Mouse (Mus musculus) kidney, postnatal 0 days (tissue): ENCODE measurements at regions not wholly inside any gene's neighbourhood (a gene's known extent, or its start where the extent isn't known, plus 50 kb on each side); places are given as distances from the start of the nearest gene placed in this dataset.

Experiments used
- ATAC-seq: fragments of 200-750 bp; cut with Nextera tagmentation; replicated peaks from 2 replicates; pipeline ENCODE4 v1.8.0; 2017; ENCODE audit warnings: low read depth, moderate number of reproducible peaks, moderate TSS enrichment, moderate library complexity; ENCODE audit not compliant: low FRiP score
- DNase-seq: peaks from one replicate; pipeline ENCODE4 v3.0.0-alpha.2; 2016; ENCODE audit warnings: low spot score
- H3K27ac ChIP-seq: fragments of 300-500 bp; sonication (generic); 2 replicates; pipeline ENCODE4 v1.5.1; 2014; ENCODE audit warnings: mild to moderate bottlenecking
- H3K27me3 ChIP-seq: fragments of 300-500 bp; sonication (generic); 2 replicates; pipeline ENCODE4 v1.6.1; 2014; ENCODE audit warnings: low read length, mixed read lengths; ENCODE audit not compliant: insufficient read depth
- H3K36me3 ChIP-seq: fragments of 300-500 bp; sonication (generic); 2 replicates; pipeline ENCODE4 v1.6.1; 2014; ENCODE audit warnings: low read length, mixed read lengths; ENCODE audit not compliant: insufficient read depth
- H3K4me1 ChIP-seq: fragments of 300-500 bp; sonication (generic); replicated peaks from 2 replicates; pipeline ENCODE4 v1.6.1; 2014; ENCODE audit warnings: antibody characterized with exemption, low read length, mixed read lengths; ENCODE audit not compliant: insufficient read depth
- H3K4me2 ChIP-seq: fragments of 300-500 bp; sonication (generic); 2 replicates; pipeline ENCODE4 v1.6.1; 2014; ENCODE audit warnings: mild to moderate bottlenecking, low read length, moderate library complexity, mixed read lengths
- H3K4me3 ChIP-seq: fragments of 300-500 bp; sonication (generic); replicated peaks from 2 replicates; pipeline ENCODE4 v1.5.1; 2014; ENCODE audit warnings: low read depth, low read length
- H3K9ac ChIP-seq: fragments of 300-500 bp; sonication (generic); 2 replicates; pipeline ENCODE4 v1.6.1; 2014; ENCODE audit warnings: low read depth, low read length
- H3K9me3 ChIP-seq: fragments of 300-500 bp; sonication (generic); replicated peaks from 2 replicates; pipeline ENCODE4 v1.6.1; 2016; ENCODE audit warnings: low read length, inconsistent platforms, mixed read lengths
- CTCF ChIP-seq: IDR thresholded peaks from 2 replicates; pipeline ENCODE4 v1.5.1; 2016; ENCODE audit warnings: antibody characterized with exemption, low read depth, mild to moderate bottlenecking, moderate library complexity
- WGBS: fragments of 180-500 bp; shearing (Covaris S2); extraction: QIAGEN DNeasy Blood & Tissue Kit; methylation state at CpG from one replicate; pipeline ENCODE4 v1.1.7; 2014; 5-methylcytosine and 5-hydroxymethylcytosine counted together

DNA sequence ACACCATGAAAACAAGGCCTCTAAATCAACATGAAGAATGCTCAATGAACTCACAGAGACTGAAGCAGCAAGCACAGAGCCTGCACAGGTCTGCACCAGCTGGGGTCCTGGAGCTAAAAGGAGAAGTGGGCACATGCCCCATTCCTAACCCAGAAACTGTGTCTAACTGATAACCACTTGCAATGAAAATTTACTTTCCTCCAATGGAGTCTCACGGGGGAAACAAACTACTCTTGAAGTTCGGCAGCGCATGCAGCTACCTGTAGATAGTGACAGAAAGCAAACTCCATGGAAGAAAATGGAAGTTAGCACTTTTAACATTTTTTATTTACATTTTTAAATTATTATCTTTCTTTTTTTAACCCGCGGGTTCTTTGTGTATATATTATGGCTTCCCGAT lies 76.8 kb upstream of the Akap6 start:
- WGBS: 96% methylated on average over 6 of the region's 6 CpGs
- DNase-seq (no peak), ATAC-seq (no peak)
- Histone ChIP-seq H3K27ac (no peak overlapping the region), H3K4me3 (no peak overlapping the region), H3K9me3 (no peaks in the 10 kb centered on the region), H3K27me3 (no peaks in the 10 kb centered on the region), H3K4me1 (no peaks in the 10 kb centered on the region), H3K36me3 (no peaks in the 10 kb centered on the region), H3K4me2 (no peak overlapping the region), H3K9ac (no peak overlapping the region)
- TF ChIP-seq CTCF: no peak

DNA sequence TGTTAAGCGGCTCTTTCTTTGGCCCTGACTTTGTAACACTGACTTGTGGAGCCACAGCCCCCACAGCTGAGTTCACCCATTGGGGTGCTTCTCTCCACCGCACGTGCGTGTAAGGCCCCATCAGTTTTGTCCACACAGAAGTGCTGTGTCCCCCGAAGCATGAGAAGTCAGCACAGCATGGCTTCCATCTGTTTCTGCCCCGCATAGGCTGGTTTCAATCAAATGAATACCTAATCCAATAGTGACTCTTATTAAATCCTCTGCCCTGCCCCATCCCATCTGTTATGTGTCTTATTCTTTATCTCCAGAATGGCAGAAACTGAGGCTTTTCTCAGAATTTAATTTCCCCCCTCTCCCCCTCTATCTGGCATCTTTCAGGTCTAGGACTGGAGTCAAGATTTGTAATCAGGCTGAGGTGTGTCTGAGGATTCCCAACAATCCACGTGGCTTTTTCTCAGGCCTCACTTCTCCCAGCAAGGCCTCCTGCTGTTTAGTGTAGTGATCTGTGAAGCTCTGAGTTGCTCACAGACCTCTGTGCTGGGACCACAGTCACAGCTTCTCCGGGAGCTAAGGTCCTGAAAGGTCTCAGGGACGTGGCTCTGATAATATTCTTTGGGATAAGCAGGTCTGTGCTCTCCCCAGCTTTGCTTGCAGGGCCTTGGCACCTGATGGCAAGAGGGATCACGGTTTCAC lies 75.6 kb upstream of the Akap6 start:
- DNase-seq (no peak), ATAC-seq (no peak)
- no peaks in the 10 kb centered on the region for H3K27me3 ChIP-seq
- H3K4me3 ChIP-seq: no peak overlapping the region
- TF ChIP-seq CTCF: no peak
- H3K9ac ChIP-seq: no peak overlapping the region
- no peak overlapping the region for H3K4me2 ChIP-seq
- H3K9me3 ChIP-seq: no peaks in the 10 kb centered on the region
- 70% methylated on average over 10 of the region's 10 CpGs for WGBS
- H3K4me1 ChIP-seq: no peaks in the 10 kb centered on the region
- no peak overlapping the region for H3K27ac ChIP-seq
- no peaks in the 10 kb centered on the region for H3K36me3 ChIP-seq

DNA sequence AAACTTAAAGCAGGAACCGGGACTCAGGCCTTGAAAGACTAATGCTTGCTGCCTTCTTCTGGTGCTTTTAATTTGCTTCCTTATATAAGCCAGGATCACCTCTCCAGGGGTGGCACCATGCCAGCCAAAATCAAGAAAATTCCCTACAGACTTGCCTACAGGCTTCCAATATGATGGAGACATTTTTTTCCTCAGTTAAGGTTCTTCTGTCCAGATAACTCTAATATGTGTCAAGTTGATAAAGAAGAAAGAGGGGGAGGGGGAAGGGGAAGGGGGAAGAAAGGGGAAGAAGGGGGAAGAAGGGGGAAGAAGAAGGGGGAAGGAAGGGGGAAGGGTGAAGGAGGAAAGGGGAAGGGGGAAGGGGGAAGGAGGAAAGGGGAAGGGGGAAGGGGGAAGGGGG lies 74.3 kb upstream of the Akap6 start:
- WGBS: 85% methylated on average over 1 of the region's 1 CpGs
- Histone ChIP-seq H3K9me3 (no peaks in the 10 kb centered on the region), H3K9ac (no peak overlapping the region), H3K4me1 (no peaks in the 10 kb centered on the region), H3K36me3 (no peaks in the 10 kb centered on the region), H3K27ac (no peak overlapping the region), H3K27me3 (no peaks in the 10 kb centered on the region), H3K4me3 (no peak overlapping the region), H3K4me2 (no peak overlapping the region)
- ATAC-seq (no peak), DNase-seq (no peak)
- TF ChIP-seq CTCF: no peak

DNA sequence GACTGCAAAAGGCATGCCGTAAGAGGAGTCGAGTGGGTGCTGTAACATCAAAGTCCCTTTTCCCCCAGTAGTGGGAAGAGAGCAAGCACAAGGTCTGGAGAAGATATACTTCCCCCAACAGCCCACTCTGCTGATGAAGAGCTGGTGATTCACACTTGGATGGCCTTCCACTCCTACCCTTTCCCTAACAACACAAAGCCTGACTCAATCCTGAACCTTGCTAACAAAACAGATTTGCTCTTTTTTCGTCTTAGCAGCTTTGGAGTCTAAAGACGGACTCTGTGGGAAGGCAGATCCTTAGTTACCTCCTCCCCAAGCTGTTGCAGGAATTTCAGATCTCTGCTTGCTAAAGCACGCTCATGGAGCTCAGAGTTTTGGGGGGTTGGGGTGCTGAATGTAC lies 70.4 kb upstream of the Akap6 start:
- no peak for DNase-seq
- Histone ChIP-seq H3K9ac (no peak overlapping the region), H3K27me3 (no peaks in the 10 kb centered on the region), H3K27ac (no peak overlapping the region), H3K4me1 (no peaks in the 10 kb centered on the region), H3K4me3 (no peak overlapping the region), H3K9me3 (no peaks in the 10 kb centered on the region), H3K4me2 (no peak overlapping the region), H3K36me3 (no peaks in the 10 kb centered on the region)
- WGBS: 70% methylated on average over 5 of the region's 5 CpGs
- ATAC-seq: no peak
- no peak for TF ChIP-seq CTCF

DNA sequence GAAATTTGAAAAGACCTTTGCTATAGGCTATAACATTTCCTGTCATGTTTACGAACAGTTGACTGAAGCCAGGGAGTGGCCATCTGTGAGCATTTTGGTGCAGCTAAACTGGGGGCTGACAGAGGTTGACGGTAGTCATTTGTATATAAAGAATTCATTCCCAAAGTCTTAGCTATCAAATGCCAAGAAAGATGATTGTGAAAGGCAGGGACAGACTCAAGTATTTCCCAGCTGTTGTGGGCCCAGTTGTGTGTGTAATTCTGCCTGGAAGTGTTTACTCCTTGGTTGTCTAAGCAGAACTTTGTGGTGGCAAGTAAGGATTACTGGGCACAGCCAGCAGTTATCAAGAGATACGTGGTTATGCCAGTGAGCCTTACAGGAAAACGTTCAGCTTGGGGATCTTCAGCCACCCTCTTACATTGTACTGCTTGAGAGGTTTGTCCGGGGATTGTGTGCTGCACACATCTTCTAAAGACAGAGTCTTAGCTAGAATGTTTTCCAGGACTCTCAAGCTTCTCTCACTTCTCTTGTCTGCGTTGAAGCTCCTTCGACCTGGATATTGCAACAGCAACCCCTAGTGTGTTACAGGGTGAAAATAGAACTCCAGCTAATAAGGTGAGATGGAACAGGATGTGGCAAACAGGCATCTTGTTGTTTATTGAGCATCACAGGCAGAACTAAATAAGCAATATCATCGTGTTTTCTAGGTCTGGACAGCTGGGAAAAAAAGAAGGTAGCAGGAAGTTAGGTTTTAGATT lies 63.9 kb upstream of the Akap6 start:
- H3K27ac ChIP-seq: no peak overlapping the region
- no peak overlapping the region for H3K9ac ChIP-seq
- WGBS: 56% methylated on average over 8 of the region's 8 CpGs
- ATAC-seq (no peak), DNase-seq (peak; percentile 46)
- TF ChIP-seq CTCF: peak; percentile 61
- H3K27me3 ChIP-seq: no peaks in the 10 kb centered on the region
- H3K4me2 ChIP-seq: no peak overlapping the region
- H3K4me3 ChIP-seq: no peak overlapping the region
- H3K36me3 ChIP-seq: no peaks in the 10 kb centered on the region
- H3K9me3 ChIP-seq: no peaks in the 10 kb centered on the region
- H3K4me1 ChIP-seq: no peaks in the 10 kb centered on the region; the same call in 1 of the 2 replicates

DNA sequence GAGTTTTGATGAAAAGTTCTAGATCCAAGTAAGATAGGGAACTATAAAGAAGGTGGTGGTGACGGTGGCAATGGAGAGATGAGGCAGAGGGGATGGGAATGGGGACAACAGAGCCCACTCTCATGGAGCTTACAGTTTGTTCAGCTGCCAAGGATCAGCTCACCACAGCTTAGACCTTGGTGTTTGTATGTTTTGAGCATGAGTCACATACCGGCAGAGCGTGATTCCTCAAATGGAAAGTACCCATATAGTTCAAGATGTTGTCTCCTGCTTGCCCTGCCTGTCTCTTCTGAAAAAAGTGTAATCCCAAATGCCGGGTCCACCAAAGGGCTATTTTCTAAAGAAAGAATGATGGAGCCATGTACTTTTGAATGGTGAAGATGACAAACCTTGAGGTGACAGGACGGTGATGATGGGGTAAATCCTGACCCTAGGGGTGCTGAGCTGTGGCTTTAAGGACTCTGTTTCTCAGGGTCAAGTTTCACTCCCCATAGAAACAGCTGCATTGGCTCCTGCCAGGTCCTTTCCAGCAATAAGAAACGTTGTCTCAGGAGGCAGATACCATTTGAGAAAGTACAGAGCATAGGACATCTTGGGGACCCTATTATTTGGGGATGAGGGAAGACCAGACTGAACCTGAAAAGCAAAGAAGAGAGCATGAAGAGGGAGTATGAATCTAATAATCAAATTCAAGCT lies 62.8 kb upstream of the Akap6 start:
- no peak for ATAC-seq
- WGBS: 65% methylated on average over 6 of the region's 6 CpGs
- no peak for DNase-seq

More for the DNA sequence above, 62.8 kb upstream of the Akap6 start:
- no peak overlapping the region for H3K4me2 ChIP-seq
- H3K9ac ChIP-seq: no peak overlapping the region
- no peak for TF ChIP-seq CTCF
- no peak overlapping the region for H3K27ac ChIP-seq
- no peaks in the 10 kb centered on the region for H3K27me3 ChIP-seq
- H3K4me3 ChIP-seq: no peak overlapping the region
- no peaks in the 10 kb centered on the region; the same call in 1 of the 2 replicates for H3K4me1 ChIP-seq
- H3K9me3 ChIP-seq: no peaks in the 10 kb centered on the region
- no peaks in the 10 kb centered on the region for H3K36me3 ChIP-seq
